Mouse (Mus musculus) heart, adult 18-20 months (tissue): ENCODE data around the gene Gm20441. TPM values are rescaled to one million over a fixed set of nuclear protein-coding genes. Genes with fewer than 3 reads are reported as not detected.

Source experiments
- total RNA-seq, 2 experiments: library from RNA; stranded (reverse); gene quantifications; 2 replicates each; pipeline ENCODE4 v1.2.3; 2021

Gene Gm20441
- total RNA-seq, 2 experiments from 2014 or later, result not detected

Other genes starting within 250 kb of the Gm20441 start
- 1 to 10 TPM in 1 of 2 experiments, under 1 TPM in 1; 0.67 to 1.1 TPM for gene Lrrc75b, start 220.6 kb downstream of the Gm20441 start, total RNA-seq
- gene Ggt1, start 219.3 kb downstream of the Gm20441 start, total RNA-seq, result under 1 TPM in 1 of 2 experiments, not detected in 1; 0.54 TPM
- gene Ggt5, start 191.6 kb downstream of the Gm20441 start, total RNA-seq, result 1 to 10 TPM; 4.2 to 4.7 TPM
- 1 to 10 TPM; 1.5 to 1.8 TPM for gene Susd2, start 136.9 kb downstream of the Gm20441 start, total RNA-seq
- 10 to 100 TPM; 15.2 to 20.9 TPM for gene Cabin1, start 16.6 kb downstream of the Gm20441 start, total RNA-seq
- gene Ddt, start 7.5 kb downstream of the Gm20441 start, total RNA-seq, result 100 to 1,000 TPM in 1 of 2 experiments, 10 to 100 TPM in 1; 83.7 to 109 TPM
- gene Gstt3, start 460 bp upstream of the Gm20441 start, total RNA-seq, result 1 to 10 TPM; 3.7 to 5.0 TPM
- 10 to 100 TPM; 16.1 to 22.4 TPM for gene Gstt1, start 17.6 kb upstream of the Gm20441 start, total RNA-seq
- gene Gstt4, start 41.6 kb upstream of the Gm20441 start, total RNA-seq, result not detected
- 10 to 100 TPM in 1 of 2 experiments, 1 to 10 TPM in 1; 7.8 to 10.7 TPM for gene Gstt2, start 56.5 kb upstream of the Gm20441 start, total RNA-seq
- gene Mif, start 79.3 kb upstream of the Gm20441 start, total RNA-seq, result 100 to 1,000 TPM; 215 to 232 TPM
- gene Derl3, start 112.5 kb upstream of the Gm20441 start, total RNA-seq, result under 1 TPM; 0.57 to 0.74 TPM
- 10 to 100 TPM; 20.5 to 24.2 TPM for gene Smarcb1, start 140.7 kb upstream of the Gm20441 start, total RNA-seq
- 1,000 to 10,000 TPM; 1,749 to 1,983 TPM for gene Chchd10, start 152.2 kb upstream of the Gm20441 start, total RNA-seq
- gene Mmp11, start 155.5 kb upstream of the Gm20441 start, total RNA-seq, result 1 to 10 TPM; 5.0 to 5.2 TPM
- gene Gm867, start 159.7 kb upstream of the Gm20441 start, total RNA-seq, result not detected
- gene Vpreb3, start 162.1 kb upstream of the Gm20441 start, total RNA-seq, result under 1 TPM in 1 of 2 experiments, not detected in 1; 0.82 TPM
- gene Gm5134, start 173.6 kb upstream of the Gm20441 start, total RNA-seq, result not detected